Mouse (Mus musculus) MEL (cell line): ENCODE data around the gene Mylk. TPM values are rescaled to one million over a fixed set of nuclear protein-coding genes. Genes with fewer than 3 reads are reported as not detected.

Source experiments
- DNase-seq: peaks from one replicate; pipeline ENCODE4 v3.0.0; 2011; ENCODE audit warnings: low read depth, low spot score
- H3K27ac ChIP-seq: 2 replicates; pipeline ENCODE4 v1.5.1; 2012; ENCODE audit warnings: low read depth, mild to moderate bottlenecking, control low read depth, low read length, moderate library complexity; ENCODE audit not compliant: control insufficient read depth
- H3K27me3 ChIP-seq, 2 experiments: fragments of 150-350 bp in 1 of 2; sonication (generic) in 1 of 2; 2 replicates each; pipeline ENCODE4 v1.6.1; 2012; ENCODE audit warnings: low read length in 2 of 2, mild to moderate bottlenecking in 2 of 2, improper control_type of control experiment in 1 of 2, moderate library complexity in 1 of 2; ENCODE audit not compliant: insufficient read depth in 2 of 2, control insufficient read depth in 1 of 2
- H3K36me3 ChIP-seq, 2 experiments: 2 replicates each; pipeline ENCODE4 v1.6.1; 2012 to 2014; ENCODE audit warnings: low read length in 2 of 2, improper control_type of control experiment in 1 of 2, inconsistent platforms in 1 of 2, mild to moderate bottlenecking in 1 of 2; ENCODE audit not compliant: insufficient read depth in 2 of 2, control insufficient read depth in 1 of 2
- H3K4me1 ChIP-seq, 2 experiments: fragments of 150-350 bp in 1 of 2; sonication (generic) in 1 of 2; 2 replicates each; pipeline ENCODE4 v1.6.1; 2012; ENCODE audit warnings: low read length in 2 of 2, improper control_type of control experiment in 1 of 2, mild to moderate bottlenecking in 1 of 2; ENCODE audit not compliant: insufficient read depth in 2 of 2, control insufficient read depth in 1 of 2
- H3K4me3 ChIP-seq, 2 experiments: fragments of 150-350 bp in 1 of 2; sonication (generic) in 1 of 2; 2 replicates each; pipeline ENCODE4 v1.5.1; 2012; ENCODE audit warnings: low read depth in 2 of 2, low read length in 2 of 2, mild to moderate bottlenecking in 2 of 2, moderate library complexity in 2 of 2, control low read depth in 1 of 2, improper control_type of control experiment in 1 of 2; ENCODE audit not compliant: control insufficient read depth in 1 of 2, insufficient read depth in 1 of 2
- H3K79me2 ChIP-seq: 2 replicates; pipeline ENCODE4 v1.6.1; 2012; ENCODE audit warnings: mild to moderate bottlenecking, low read length, moderate library complexity; ENCODE audit not compliant: control insufficient read depth, poor library complexity, insufficient read depth
- H3K9ac ChIP-seq: 2 replicates; pipeline ENCODE4 v1.6.1; 2012; ENCODE audit warnings: low read depth, mild to moderate bottlenecking, control low read depth, low read length, moderate library complexity; ENCODE audit not compliant: control insufficient read depth, poor library complexity, severe bottlenecking
- H3K9me3 ChIP-seq: fragments of 150-350 bp; sonication (generic); replicated peaks from 2 replicates; pipeline ENCODE4 v1.6.1; 2012; ENCODE audit warnings: mild to moderate bottlenecking, low read length, improper control_type of control experiment, moderate library complexity; ENCODE audit not compliant: insufficient read depth
- BHLHE40 ChIP-seq: IDR thresholded peaks from 2 replicates; pipeline ENCODE4 v1.6.1; 2012; ENCODE audit warnings: low read depth, mild to moderate bottlenecking, inconsistent platforms, low read length, improper control_type of control experiment, borderline replicate concordance
- GATA1 ChIP-seq: IDR thresholded peaks from 2 replicates; pipeline ENCODE4 v1.6.1; 2011; ENCODE audit warnings: low read depth, low read length, improper control_type of control experiment
- MEF2A ChIP-seq: IDR thresholded peaks from 2 replicates; pipeline ENCODE4 v1.6.1; 2014; ENCODE audit warnings: low read depth, mild to moderate bottlenecking, inconsistent platforms, low read length, improper control_type of control experiment; ENCODE audit not compliant: poor library complexity, insufficient replicate concordance, severe bottlenecking; ENCODE audit errors: extremely low read depth
- MYC ChIP-seq: IDR thresholded peaks from 2 replicates; pipeline ENCODE4 v1.6.1; 2011; ENCODE audit warnings: low read depth, mild to moderate bottlenecking, low read length, improper control_type of control experiment, moderate library complexity
- NELFE ChIP-seq: IDR thresholded peaks from 2 replicates; pipeline ENCODE4 v1.6.1; 2011; ENCODE audit warnings: low read depth, low read length, improper control_type of control experiment
- NRF1 ChIP-seq: IDR thresholded peaks from 2 replicates; pipeline ENCODE4 v1.6.1; 2014; ENCODE audit warnings: low read depth, mild to moderate bottlenecking, inconsistent platforms, low read length, improper control_type of control experiment, moderate library complexity; ENCODE audit not compliant: poor library complexity, insufficient read depth, severe bottlenecking
- SIN3A ChIP-seq: IDR thresholded peaks from 2 replicates; pipeline ENCODE4 v1.6.1; 2012; ENCODE audit warnings: low read length, improper control_type of control experiment, inconsistent platforms
- TAL1 ChIP-seq: IDR thresholded peaks from 2 replicates; pipeline ENCODE4 v1.6.1; 2012; ENCODE audit warnings: mild to moderate bottlenecking, inconsistent platforms, low read length, moderate library complexity, mixed read lengths
- ZNF384 ChIP-seq: IDR thresholded peaks from 2 replicates; pipeline ENCODE4 v1.6.1; 2012; ENCODE audit warnings: low read depth, mild to moderate bottlenecking, inconsistent platforms, low read length, improper control_type of control experiment
- polyA plus RNA-seq, 2 experiments: library from polyadenylated mRNA; stranded (reverse) in 1 of 2; unstranded in 1 of 2; fragments of >175 nt in 1 of 2; fragments of >200 nt in 1 of 2; gene quantifications; 2 replicates each; pipeline versions ENCODE4 v1.2.1 to v1.2.4; 2012; ENCODE audit warnings: low replicate concordance in 2 of 2, low read depth in 1 of 2; ENCODE audit not compliant: insufficient read length in 2 of 2, insufficient read depth in 1 of 2, missing spikeins in 1 of 2
- total RNA-seq: library from RNA; depleted of rRNA; stranded (reverse); fragments of 300-350 nt; gene quantifications from 2 replicates; pipeline ENCODE4 v1.2.3, GENCODE M21; 2012

The Mylk gene
- total and polyA plus RNA-seq, 3 experiments = not detected

DNA sequence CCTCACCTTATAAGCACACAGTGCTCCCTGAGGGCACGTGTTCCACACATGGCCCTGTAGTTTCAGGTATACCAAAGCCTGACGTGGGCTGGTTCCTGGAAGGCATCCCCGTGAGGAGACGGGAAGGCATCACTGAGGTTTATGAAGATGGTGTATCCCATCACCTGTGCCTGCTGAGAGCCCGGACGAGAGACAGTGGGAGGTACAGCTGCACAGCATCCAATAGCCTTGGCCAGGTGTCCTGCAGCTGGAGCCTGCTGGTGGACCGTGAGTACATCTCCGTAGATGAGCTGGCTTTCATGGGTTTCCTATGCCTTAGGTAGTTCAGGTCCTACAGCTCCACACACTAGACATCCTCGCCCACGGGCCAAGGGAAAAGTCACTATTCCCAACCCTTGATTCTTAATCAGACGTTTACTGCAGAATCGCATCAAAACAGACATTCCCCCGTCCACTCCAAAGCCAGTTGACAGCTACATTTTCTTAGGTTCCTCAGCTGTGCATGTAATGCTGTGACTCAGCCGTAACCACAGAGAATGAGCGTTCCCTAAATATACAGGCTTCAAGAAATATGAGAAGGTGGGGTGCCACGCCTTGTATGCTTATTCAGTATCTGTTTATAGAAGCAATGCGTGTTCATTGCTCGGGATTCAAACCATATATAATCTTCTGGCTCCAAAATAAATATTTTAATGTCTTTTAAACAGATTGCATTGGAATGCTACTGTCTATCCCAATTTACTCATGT, 135.2 kb downstream of the Mylk start:
- TF ChIP-seq BHLHE40 = no peak
- TF ChIP-seq, all 39 proteins: peak for 0
- DNase-seq = no peak
- no peak overlapping the region for H3K4me3 ChIP-seq
- H3K27ac ChIP-seq = no peak overlapping the region
- no peaks in the 10 kb centered on the region for H3K79me2 ChIP-seq
- H3K27me3 ChIP-seq = no peaks in the 10 kb centered on the region
- H3K4me1 ChIP-seq = no peaks in the 10 kb centered on the region
- no peak overlapping the region for H3K9ac ChIP-seq
- H3K9me3 ChIP-seq = no peaks in the 10 kb centered on the region
- H3K36me3 ChIP-seq = no peaks in the 10 kb centered on the region

DNA sequence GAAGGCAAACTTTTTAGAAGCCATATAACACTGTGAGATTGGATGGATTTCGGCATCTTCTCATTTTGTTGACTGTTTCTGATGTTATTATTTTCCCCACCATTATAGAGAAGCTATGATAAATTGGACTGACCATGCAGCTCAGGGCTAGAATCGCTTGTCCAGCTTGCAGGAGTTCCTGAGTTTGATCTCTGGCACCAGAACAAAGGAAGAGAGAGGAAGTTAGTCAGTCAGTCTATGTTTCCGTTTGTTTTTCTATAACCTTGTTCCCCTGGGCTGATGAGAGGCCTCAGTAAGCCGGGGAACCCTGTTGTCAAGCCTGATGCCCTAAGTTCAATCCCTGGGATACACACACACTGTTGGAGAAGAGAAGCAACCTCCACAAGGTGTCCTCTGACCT, 135.8 kb downstream of the Mylk start:
- Histone ChIP-seq H3K4me1 (no peaks in the 10 kb centered on the region), H3K9me3 (no peaks in the 10 kb centered on the region), H3K9ac (no peak overlapping the region), H3K27ac (no peak overlapping the region)
- DNase-seq = no peak
- no peak for TF ChIP-seq MEF2A
- no peak for TF ChIP-seq SIN3A
- TF ChIP-seq NRF1 = no peak
- TF ChIP-seq, all 39 proteins: peak for 0
- Histone ChIP-seq H3K27me3 (no peaks in the 10 kb centered on the region), H3K4me3 (no peak overlapping the region), H3K79me2 (no peaks in the 10 kb centered on the region), H3K36me3 (no peaks in the 10 kb centered on the region)

DNA sequence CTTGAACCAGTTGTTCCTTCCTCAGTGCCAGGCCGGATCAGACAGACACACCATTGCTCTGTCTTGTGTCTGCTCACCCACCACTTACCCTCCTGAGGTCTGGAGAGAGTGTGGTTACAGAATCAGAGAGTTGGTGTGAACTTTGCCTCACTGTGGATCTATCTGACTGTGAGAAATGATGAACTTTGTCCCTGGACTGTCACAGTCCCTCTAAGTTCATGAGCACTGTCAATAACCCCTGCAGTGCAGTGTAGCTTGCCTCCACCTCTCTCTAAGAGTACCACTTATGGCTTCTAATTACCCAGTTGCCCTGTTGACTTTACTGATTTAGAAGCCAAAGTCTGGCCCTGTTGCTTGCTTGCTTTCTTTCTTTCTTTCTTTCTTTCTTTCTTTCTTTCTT, 142.0 kb downstream of the Mylk start:
- Histone ChIP-seq H3K4me1 (no peaks in the 10 kb centered on the region), H3K27ac (no peak overlapping the region), H3K36me3 (no peaks in the 10 kb centered on the region), H3K27me3 (no peaks in the 10 kb centered on the region), H3K9me3 (no peaks in the 10 kb centered on the region), H3K9ac (no peak overlapping the region), H3K79me2 (no peaks in the 10 kb centered on the region), H3K4me3 (no peak overlapping the region)
- no peak for TF ChIP-seq TAL1
- TF ChIP-seq ZNF384 = no peak
- TF ChIP-seq SIN3A = no peak
- no peak for TF ChIP-seq MYC
- TF ChIP-seq GATA1 = no peak
- TF ChIP-seq NELFE = no peak
- no peak for DNase-seq
